Mouse (Mus musculus): ENCODE measurements around the gene Cyp4f40. TPM values are rescaled to one million over a fixed set of nuclear protein-coding genes. Genes with fewer than 3 reads are reported as not detected.
"Not testable (repeated sequence)": the region's sequence is repeated elsewhere in the genome, so short reads cannot be mapped to it uniquely, and the experiment has no call there.

Cyp4f40 gene
- total and polyA plus RNA-seq, 2 experiments from 2014 or later = 0.16 TPM; not detected in 1

GRCm38 (mm10) chr17:32673976-32674375 lies 15.3 kb downstream of the Cyp4f40 start:
- Histone ChIP-seq H3K27ac (ENCODE audit: low read depth, low read length) (no peak overlapping the region), H3K27me3 (ENCODE audit: insufficient read depth, low read length) (no peaks in the 10 kb centered on the region), H3K36me3 (ENCODE audit: insufficient read depth) (no peaks in the 10 kb centered on the region), H3K9ac (no peak overlapping the region), H3K9me3 (ENCODE audit: low read length) (no peaks in the 10 kb centered on the region), H3K4me3 (ENCODE audit: low read depth, low read length) (no peak overlapping the region), H3K4me1 (ENCODE audit: insufficient read depth) (no peaks in the 10 kb centered on the region), H3K4me2 (ENCODE audit: low read depth) (no peak overlapping the region)
- DNase-seq (no peak), ATAC-seq (no peak)
- TF ChIP-seq CTCF (IDR thresholded peaks at IDR 0.05; ENCODE audit: low read depth) = no peak
- WGBS = 70% methylated on average over 7 of the region's 7 CpGs

GRCm38 (mm10) chr17:32676040-32676635 lies 17.4 kb downstream of the Cyp4f40 start:
- Histone ChIP-seq H3K4me3 (ENCODE audit: low read depth, low read length) (no peak overlapping the region), H3K36me3 (ENCODE audit: insufficient read depth) (no peaks in the 10 kb centered on the region), H3K9ac (no peak overlapping the region), H3K4me2 (ENCODE audit: low read depth) (0 out of 2 replicates have a peak overlapping the region, but pooled peaks have one; percentile 5), H3K4me1 (ENCODE audit: insufficient read depth) (no peaks in the 10 kb centered on the region), H3K27me3 (ENCODE audit: insufficient read depth, low read length) (no peaks in the 10 kb centered on the region), H3K9me3 (ENCODE audit: low read length) (no peaks in the 10 kb centered on the region), H3K27ac (ENCODE audit: low read depth, low read length) (no peak overlapping the region)
- DNase-seq (peak; percentile 16), ATAC-seq (peak; percentile 45)
- no peak for TF ChIP-seq CTCF (IDR thresholded peaks at IDR 0.05; ENCODE audit: low read depth)
- WGBS = 44% methylated on average over 21 of the region's 21 CpGs

- no peaks in the 10 kb centered on the region for H3K36me3 ChIP-seq (ENCODE audit: insufficient read depth)
- no peak overlapping the region for H3K9ac ChIP-seq
- ATAC-seq (no peak), DNase-seq (peak; percentile 70)
- H3K27me3 ChIP-seq (ENCODE audit: insufficient read depth, low read length) = no peaks in the 10 kb centered on the region
- 14% methylated on average over 2 of the region's 2 CpGs for WGBS
- H3K27ac ChIP-seq (ENCODE audit: low read depth, low read length) = no peak overlapping the region
- no peak overlapping the region for H3K4me2 ChIP-seq (ENCODE audit: low read depth)
- H3K9me3 ChIP-seq (ENCODE audit: low read length) = no peaks in the 10 kb centered on the region
- TF ChIP-seq CTCF (IDR thresholded peaks at IDR 0.05; ENCODE audit: low read depth) = peak; percentile 78
- H3K4me3 ChIP-seq (ENCODE audit: low read depth, low read length) = no peak overlapping the region
- no peaks in the 10 kb centered on the region for H3K4me1 ChIP-seq (ENCODE audit: insufficient read depth)
Measured at GRCm38 (mm10) chr17:32680404-32680803, 21.7 kb downstream of the Cyp4f40 start.

- no peak within 1 kb of the TSS for H3K27ac ChIP-seq (ENCODE audit: low read depth, low read length)
Measured at GRCm38 (mm10) chr17:32685048-32685750, 26.5 kb downstream of the Cyp4f40 start, which contains the start of gene Cyp4f15. Gene Cyp4f15, plus strand, starts transcription at chr17:32685627.

GRCm38 (mm10) chr17:32686722-32687121 lies 28.0 kb downstream of the Cyp4f40 start:
- Histone ChIP-seq H3K36me3 (ENCODE audit: insufficient read depth) (no peaks in the 10 kb centered on the region), H3K4me3 (ENCODE audit: low read depth, low read length) (no peak overlapping the region), H3K27ac (ENCODE audit: low read depth, low read length) (no peak overlapping the region), H3K9ac (no peak overlapping the region), H3K4me1 (ENCODE audit: insufficient read depth) (no peaks in the 10 kb centered on the region), H3K9me3 (ENCODE audit: low read length) (no peaks in the 10 kb centered on the region), H3K4me2 (ENCODE audit: low read depth) (no peak overlapping the region), H3K27me3 (ENCODE audit: insufficient read depth, low read length) (no peaks in the 10 kb centered on the region)
- DNase-seq (no peak), ATAC-seq (no peak)
- WGBS = 98% methylated on average over 5 of the region's 5 CpGs
- no peak for TF ChIP-seq CTCF (IDR thresholded peaks at IDR 0.05; ENCODE audit: low read depth)

More at GRCm38 (mm10) chr17:32685048-32685750, 26.5 kb downstream of the Cyp4f40 start, which contains the start of gene Cyp4f15:
- no peaks in the 10 kb centered on the region for H3K36me3 ChIP-seq (ENCODE audit: insufficient read depth)
- WGBS = 20% methylated on average over 7 of the region's 7 CpGs
- DNase-seq (peak; percentile 17), ATAC-seq (peak; percentile 85)
- no peaks in the 10 kb centered on the region for H3K9me3 ChIP-seq (ENCODE audit: low read length)
- H3K4me1 ChIP-seq (ENCODE audit: insufficient read depth) = no peaks in the 10 kb centered on the region
- H3K4me2 ChIP-seq (ENCODE audit: low read depth) = peak within 1 kb of the TSS; percentile 4; the same call in 1 of the 2 replicates
- no peak within 1 kb of the TSS for H3K4me3 ChIP-seq (ENCODE audit: low read depth, low read length)
- H3K27me3 ChIP-seq (ENCODE audit: insufficient read depth, low read length) = no peaks in the 10 kb centered on the region
- no peak within 1 kb of the TSS for H3K9ac ChIP-seq
- TF ChIP-seq CTCF (IDR thresholded peaks at IDR 0.05; ENCODE audit: low read depth) = no peak

GRCm38 (mm10) chr17:32690959-32691358 lies 32.3 kb downstream of the Cyp4f40 start:
- no peak for DNase-seq
- no peak for ATAC-seq
- Histone ChIP-seq H3K4me1 (ENCODE audit: insufficient read depth) (no peaks in the 10 kb centered on the region), H3K9ac (no peak overlapping the region), H3K9me3 (ENCODE audit: low read length) (no peaks in the 10 kb centered on the region), H3K36me3 (ENCODE audit: insufficient read depth) (no peaks in the 10 kb centered on the region), H3K4me2 (ENCODE audit: low read depth) (no peak overlapping the region), H3K27ac (ENCODE audit: low read depth, low read length) (no peak overlapping the region), H3K4me3 (ENCODE audit: low read depth, low read length) (no peak overlapping the region), H3K27me3 (ENCODE audit: insufficient read depth, low read length) (no peaks in the 10 kb centered on the region)
- 89% methylated on average over 1 of the region's 1 CpGs for WGBS
- TF ChIP-seq CTCF (IDR thresholded peaks at IDR 0.05; ENCODE audit: low read depth) = no peak

GRCm38 (mm10) chr17:32702826-32703225 lies 44.1 kb downstream of the Cyp4f40 start:
- Histone ChIP-seq H3K9me3 (ENCODE audit: low read length) (peaks cover 10% of the 10 kb centered on the region; the same call in 1 of the 2 replicates), H3K27ac (ENCODE audit: low read depth, low read length) (no peak overlapping the region), H3K27me3 (ENCODE audit: insufficient read depth, low read length) (no peaks in the 10 kb centered on the region), H3K36me3 (ENCODE audit: insufficient read depth) (no peaks in the 10 kb centered on the region), H3K9ac (no peak overlapping the region), H3K4me3 (ENCODE audit: low read depth, low read length) (no peak overlapping the region), H3K4me1 (ENCODE audit: insufficient read depth) (no peaks in the 10 kb centered on the region), H3K4me2 (ENCODE audit: low read depth) (0 out of 2 replicates have a peak overlapping the region, but pooled peaks have one; percentile 13)
- ATAC-seq (no peak), DNase-seq (no peak)
- 42% methylated on average over 22 of the region's 22 CpGs for WGBS
- no peak for TF ChIP-seq CTCF (IDR thresholded peaks at IDR 0.05; ENCODE audit: low read depth)

GRCm38 (mm10) chr17:32710541-32710940 lies 51.8 kb downstream of the Cyp4f40 start:
- H3K4me3 ChIP-seq (ENCODE audit: low read depth, low read length); H3K4me2 ChIP-seq (ENCODE audit: low read depth); H3K27me3 ChIP-seq (ENCODE audit: insufficient read depth, low read length); H3K27ac ChIP-seq (ENCODE audit: low read depth, low read length); H3K36me3 ChIP-seq (ENCODE audit: insufficient read depth); H3K4me1 ChIP-seq (ENCODE audit: insufficient read depth); DNase-seq; H3K9ac ChIP-seq: not testable (repeated sequence)
- peak; percentile 68 for ATAC-seq
- peaks cover 10% of the 10 kb centered on the region; the same call in 1 of the 2 replicates for H3K9me3 ChIP-seq (ENCODE audit: low read length)

- H3K36me3 ChIP-seq (ENCODE audit: insufficient read depth); H3K9me3 ChIP-seq (ENCODE audit: low read length); H3K4me1 ChIP-seq (ENCODE audit: insufficient read depth); H3K27ac ChIP-seq (ENCODE audit: low read depth, low read length); ATAC-seq; DNase-seq; H3K27me3 ChIP-seq (ENCODE audit: insufficient read depth, low read length); H3K4me2 ChIP-seq (ENCODE audit: low read depth); H3K9ac ChIP-seq; H3K4me3 ChIP-seq (ENCODE audit: low read depth, low read length): not testable (repeated sequence)
- 93% methylated on average over 1 of the region's 1 CpGs for WGBS
Measured at GRCm38 (mm10) chr17:32722151-32722550, 63.5 kb downstream of the Cyp4f40 start.

Measured in forebrain, postnatal 0 days (tissue).